Mouse (Mus musculus): Measurements from ENCODE around the gene Stpg2.

DNA sequence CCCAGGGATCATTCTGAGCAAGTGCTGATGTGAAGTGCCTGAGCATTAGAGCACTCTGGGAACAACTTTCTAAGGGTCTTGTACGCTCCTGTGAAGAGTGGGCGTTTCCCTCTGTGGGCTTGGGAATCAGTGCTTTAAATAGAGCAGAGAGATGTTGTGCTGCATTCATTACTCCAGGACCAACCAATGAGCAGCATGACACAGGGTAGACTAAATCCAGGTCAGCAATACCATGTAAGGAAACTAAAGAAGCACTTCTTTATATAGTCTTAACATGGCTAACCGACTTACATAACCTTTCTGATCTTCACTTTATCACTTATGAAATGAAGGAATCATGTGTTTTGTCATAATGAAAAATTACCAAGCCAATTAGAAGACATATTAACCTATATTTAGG lies 290.4 kb downstream of the Stpg2 start:
- no peak for TF ChIP-seq POLR2A (IDR thresholded peaks at IDR 0.05; ENCODE audit: borderline replicate concordance, insufficient read depth, low read length)
- TF ChIP-seq CTCF (IDR thresholded peaks at IDR 0.05; ENCODE audit: borderline replicate concordance, insufficient read depth, low read depth, low read length), result no peak
